Mouse (Mus musculus) natural killer cell, adult 2 months (primary cell): Measurements from ENCODE around the gene Gpd1.

Experiments used
- DNase-seq, 2 experiments: peaks; one replicate each; pipeline ENCODE4 v3.0.0; 2022; ENCODE audit warnings: low spot score in 2 of 2

Gpd1 gene

GRCm38 (mm10) chr15:99717386-99718334 lies at the start of gene Gpd1:
Gpd1 (plus strand) TSS chr15:99717515.
- DNase-seq = no peak

- no peak for DNase-seq
Observed at GRCm38 (mm10) chr15:99667544-99667943, 49.8 kb upstream of the Gpd1 start.

GRCm38 (mm10) chr15:99668881-99669280 lies 48.4 kb upstream of the Gpd1 start:
- DNase-seq = peak; percentile 60 to 72

DNA sequence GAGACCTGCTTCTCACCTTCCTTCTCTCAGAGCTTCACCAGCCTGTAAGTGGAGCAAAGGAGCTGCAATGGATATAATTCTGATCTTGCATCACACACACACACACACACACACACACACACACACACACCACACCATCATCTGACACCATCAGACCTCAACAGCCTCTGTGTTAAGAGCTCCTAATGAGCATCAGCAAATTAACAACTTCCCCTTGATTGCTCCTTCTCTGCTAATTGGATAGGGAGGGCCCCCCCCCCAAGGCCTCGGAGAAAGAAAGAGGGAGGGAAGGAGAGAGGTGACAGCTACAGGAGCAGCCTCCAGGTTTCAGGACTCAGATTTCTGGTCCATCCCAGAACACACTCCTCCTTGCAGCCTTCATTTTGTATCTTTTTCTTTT lies 47.9 kb upstream of the Gpd1 start:
- no peak for DNase-seq

GRCm38 (mm10) chr15:99670154-99670821 lies 47.0 kb upstream of the Gpd1 start, which contains the start of gene Asic1:
Asic1 (plus strand) TSS chr15:99670368.
- no peak for DNase-seq

- no peak for DNase-seq
Observed at GRCm38 (mm10) chr15:99670964-99671670, 46.2 kb upstream of the Gpd1 start.

GRCm38 (mm10) chr15:99671783-99672182 lies 45.5 kb upstream of the Gpd1 start:
- DNase-seq = no peak

DNA sequence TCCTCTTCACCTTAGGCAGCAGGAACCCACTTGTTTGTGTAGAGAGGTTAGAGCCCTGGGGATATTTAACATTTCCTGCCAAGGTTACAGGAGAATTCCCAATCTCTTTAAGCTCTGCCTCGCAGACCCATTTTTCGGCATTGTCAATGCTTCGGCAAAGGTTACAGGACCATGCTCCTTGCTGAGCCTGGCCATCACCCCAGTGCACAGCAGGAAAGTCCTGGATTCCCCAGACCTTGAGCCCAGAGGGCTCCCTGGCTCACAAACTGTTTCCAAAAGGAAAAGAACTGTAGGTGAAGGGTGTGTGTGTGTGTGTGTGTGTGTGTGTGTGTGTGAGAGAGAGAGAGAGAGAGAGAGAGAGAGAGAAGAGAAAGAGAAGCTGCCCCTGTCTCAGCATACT lies 42.4 kb upstream of the Gpd1 start:
- DNase-seq = no peak

- DNase-seq = no peak
Observed at GRCm38 (mm10) chr15:99677089-99677488, 40.2 kb upstream of the Gpd1 start.

- peak in 1 of 2 experiments; percentile 42 for DNase-seq
Observed at GRCm38 (mm10) chr15:99678063-99678800, 39.1 kb upstream of the Gpd1 start.

DNA sequence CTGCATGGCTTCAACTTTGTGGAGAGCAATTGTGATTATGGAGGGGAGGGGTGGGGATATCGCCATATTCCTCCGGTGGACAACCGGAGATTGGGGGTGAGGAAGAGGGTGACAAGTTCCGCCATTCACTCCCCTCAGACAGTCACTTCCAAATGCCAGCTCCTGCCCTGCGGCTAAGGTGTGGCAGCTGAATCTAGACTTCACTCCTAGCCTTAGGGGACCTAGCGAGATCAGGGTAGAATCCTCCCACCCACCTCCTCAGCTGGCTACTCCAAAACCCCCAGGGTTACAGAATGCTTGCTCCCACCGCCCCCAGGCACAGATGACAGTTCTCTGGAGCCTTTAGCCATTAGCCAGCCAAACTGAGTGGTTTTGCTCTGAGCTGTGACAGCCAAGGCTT lies 38.3 kb upstream of the Gpd1 start:
- no peak for DNase-seq

- peak in 1 of 2 experiments; percentile 37 for DNase-seq
Observed at GRCm38 (mm10) chr15:99682880-99683279, 34.4 kb upstream of the Gpd1 start.

DNA sequence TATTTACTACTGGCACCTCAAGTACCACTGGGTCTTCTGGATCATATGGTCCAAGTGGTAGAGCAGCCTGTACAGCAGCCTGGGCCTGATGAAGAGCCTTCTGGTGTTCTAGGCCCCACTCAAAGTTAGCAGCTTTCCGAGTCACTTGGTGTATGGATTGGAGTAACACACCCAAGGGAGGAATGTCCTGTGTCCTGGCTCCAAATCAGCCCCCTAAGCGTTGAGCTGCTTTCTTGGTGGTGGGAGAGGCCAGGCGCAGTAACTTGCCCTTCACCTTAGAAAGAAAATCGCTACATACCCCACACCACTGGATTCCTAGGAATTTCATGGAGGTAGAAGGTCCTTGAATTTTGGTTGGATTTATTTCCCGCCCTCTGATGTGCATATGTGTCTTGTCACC lies 33.2 kb upstream of the Gpd1 start:
- DNase-seq = no peak

- peak in 1 of 2 experiments; percentile 36 for DNase-seq
Observed at GRCm38 (mm10) chr15:99688712-99689111, 28.6 kb upstream of the Gpd1 start.

- DNase-seq = no peak
Observed at GRCm38 (mm10) chr15:99690924-99691323, 26.4 kb upstream of the Gpd1 start.

DNA sequence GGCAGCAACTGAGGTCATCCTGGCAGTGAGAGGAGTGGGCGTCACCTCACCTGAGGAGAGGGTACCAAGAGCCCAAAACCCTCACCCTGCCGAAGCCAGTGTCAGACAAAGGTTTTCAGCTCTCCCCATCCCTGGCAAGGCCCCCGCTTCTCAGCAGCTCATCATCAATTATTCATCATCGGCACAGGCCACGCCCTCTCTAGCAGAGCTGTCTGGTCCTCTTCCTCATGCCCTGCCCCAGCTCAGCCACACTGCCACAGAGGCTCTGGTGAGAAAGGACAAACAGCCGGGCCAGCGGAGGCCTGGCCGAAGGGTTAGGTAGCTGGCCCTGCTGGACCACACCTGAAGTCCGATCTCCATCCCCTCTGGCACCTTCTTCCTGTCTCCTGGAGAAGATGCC lies 25.3 kb upstream of the Gpd1 start:
- DNase-seq = no peak

DNA sequence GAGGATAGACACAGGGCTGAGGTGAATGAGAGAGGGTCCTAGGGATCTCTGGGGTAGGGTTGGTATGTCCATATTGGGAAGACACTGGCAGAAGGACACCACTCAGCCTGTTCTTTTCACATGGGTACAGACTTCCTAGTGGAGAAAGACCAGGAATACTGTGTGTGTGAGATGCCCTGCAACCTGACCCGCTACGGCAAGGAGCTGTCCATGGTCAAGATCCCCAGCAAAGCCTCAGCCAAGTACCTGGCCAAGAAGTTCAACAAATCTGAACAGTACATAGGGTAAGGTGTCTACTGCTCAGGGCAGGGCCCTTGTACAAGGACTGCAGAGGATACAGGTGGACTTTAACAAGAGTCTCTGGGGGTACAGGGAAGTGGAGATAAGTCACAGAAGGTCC lies 20.0 kb upstream of the Gpd1 start:
- DNase-seq = no peak

GRCm38 (mm10) chr15:99698533-99699085 lies 18.7 kb upstream of the Gpd1 start:
- peak in 1 of 2 experiments; percentile 48 for DNase-seq

GRCm38 (mm10) chr15:99699715-99700114 lies 17.6 kb upstream of the Gpd1 start:
- DNase-seq = no peak

DNA sequence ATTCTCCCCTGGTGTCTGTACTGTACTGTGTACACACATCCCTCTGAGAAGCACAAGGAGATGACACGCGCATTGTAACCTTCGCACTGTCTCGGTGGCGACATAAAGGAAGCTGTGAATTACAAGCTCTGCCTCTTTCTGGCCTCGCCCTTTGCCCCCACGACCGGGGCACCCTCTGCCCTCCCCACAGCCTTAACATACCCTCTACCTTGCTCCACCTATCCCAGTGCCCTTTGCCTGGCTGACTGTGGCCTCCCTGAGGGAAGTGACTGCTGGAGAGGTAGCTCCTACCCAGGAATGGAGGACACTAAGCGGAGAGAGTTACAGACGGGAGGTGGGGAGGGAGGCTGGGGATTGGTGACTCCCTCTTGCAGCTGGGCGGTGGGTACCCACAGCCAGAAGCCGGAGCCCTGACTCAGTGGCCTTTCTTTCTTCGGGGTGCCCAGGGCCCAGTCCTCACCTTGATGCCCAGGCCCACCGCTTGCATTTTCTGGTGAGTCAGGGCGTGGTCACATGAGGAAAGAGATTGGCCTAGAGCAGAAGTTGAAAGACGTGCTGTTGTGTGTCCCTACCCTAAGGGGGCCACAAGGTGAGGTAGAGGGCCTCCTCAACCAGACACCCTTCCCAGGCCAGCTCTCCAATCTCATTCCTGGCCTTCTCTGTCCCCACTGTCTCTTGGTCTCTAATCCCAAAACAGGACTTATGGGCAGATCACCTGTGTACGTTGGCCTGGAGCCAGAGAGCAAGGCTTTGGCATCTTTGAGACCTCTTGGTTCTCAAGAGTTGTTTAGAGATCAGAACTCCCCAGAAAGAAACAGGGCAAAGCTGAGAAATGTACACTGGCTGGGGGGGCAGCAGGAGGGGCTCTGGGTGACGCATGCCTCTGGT lies 16.9 kb upstream of the Gpd1 start:
- no peak for DNase-seq
